Mouse (Mus musculus) olfactory bulb, adult 2 months (tissue): ENCODE measurements around the gene Slc9a3.

ENCODE experiments used
- CTCF ChIP-seq: fragments of 200-500 bp; IDR thresholded peaks from 2 replicates; pipeline ENCODE4 v1.5.1; 2012; ENCODE audit warnings: low read depth, mild to moderate bottlenecking, low read length, moderate library complexity; ENCODE audit not compliant: insufficient read depth
- POLR2A ChIP-seq: fragments of 200-500 bp; IDR thresholded peaks from 2 replicates; pipeline ENCODE4 v1.6.1; 2012; ENCODE audit warnings: mild to moderate bottlenecking, low read depth, low read length, moderate library complexity; ENCODE audit not compliant: insufficient read depth

GRCm38 (mm10) chr13:74208986-74209345, 87.7 kb downstream of the Slc9a3 start:
- TF ChIP-seq POLR2A = no peak
- no peak for TF ChIP-seq CTCF
